Comparison of ENCODE assay signal across 17 mouse cellular contexts in genomic region chr14:49091277-49091676, GRCm38 (mm10).
"Had no signal": no experiment of that assay in that cellular context is flagged by ENCODE, and none has a peak within 500 bp of the region (broad histone marks: within the 10 kb centered on the region; RNA-seq: fewer than 3 reads in every experiment).

No protein-coding gene starts in this region.

- H3K27me3 ChIP-seq: liver, embryonic 15.5 days; lung, embryonic 15.5 days; megakaryocyte, embryonic 14.5 days; neural tube, embryonic 12.5 days; stomach, embryonic 15.5 days had no signal

- H3K4me2 ChIP-seq: liver, embryonic 15.5 days; lung, embryonic 15.5 days; neural tube, embryonic 12.5 days; stomach, embryonic 15.5 days had no signal

- ATAC-seq: liver, postnatal 0 days; lung, postnatal 0 days; midbrain, embryonic 16.5 days had no signal

- H3K4me3 ChIP-seq: liver, embryonic 15.5 days; lung, embryonic 15.5 days; megakaryocyte, embryonic 14.5 days; neural tube, embryonic 12.5 days; stomach, embryonic 15.5 days had no signal

- H3K27ac ChIP-seq: liver, embryonic 15.5 days; lung, embryonic 15.5 days; macrophage; neural tube, embryonic 12.5 days; stomach, embryonic 15.5 days; stomach, postnatal 0 days had no signal

- H3K4me1 ChIP-seq: liver, embryonic 15.5 days; lung, embryonic 15.5 days; megakaryocyte, embryonic 14.5 days; neural tube, embryonic 12.5 days; stomach, embryonic 15.5 days had no signal

- DNase-seq: liver, postnatal 0 days; lung, adult 2 months; lung, postnatal 14 days; lung, postnatal 36 days; right cerebral cortex, postnatal 14 days; thymus, adult 2 months; thymus, postnatal 25 days; thymus, postnatal 4 days had no signal

- H3K9ac ChIP-seq: liver, embryonic 15.5 days; liver, postnatal 0 days; lung, embryonic 15.5 days; neural tube, embryonic 12.5 days; stomach, embryonic 15.5 days had no signal

- H3K36me3 ChIP-seq: liver, embryonic 15.5 days had no signal

- H3K9me3 ChIP-seq: liver, embryonic 15.5 days; lung, embryonic 15.5 days; megakaryocyte, embryonic 14.5 days; neural tube, embryonic 12.5 days; stomach, embryonic 15.5 days had no signal
